Mouse (Mus musculus): Measurements from ENCODE around the gene Rbm17.
"Not testable (repeated sequence)": the region's sequence is repeated elsewhere in the genome, so short reads cannot be mapped to it uniquely, and the experiment has no call there.

Rbm17 gene

GRCm38 (mm10) chr2:11542640-11543039 is 61.3 kb downstream of the Rbm17 start:
- DNase-seq = peak; percentile 73

- no peak for DNase-seq
Measured at GRCm38 (mm10) chr2:11542121-11542520, 61.8 kb downstream of the Rbm17 start.

GRCm38 (mm10) chr2:11541528-11541927 is 62.4 kb downstream of the Rbm17 start:
- not testable (repeated sequence) for DNase-seq

- DNase-seq = no peak
Measured at GRCm38 (mm10) chr2:11535966-11536365, 68.0 kb downstream of the Rbm17 start.
